Mouse (Mus musculus): ENCODE data around the gene Disp2.

The Disp2 gene

DNA sequence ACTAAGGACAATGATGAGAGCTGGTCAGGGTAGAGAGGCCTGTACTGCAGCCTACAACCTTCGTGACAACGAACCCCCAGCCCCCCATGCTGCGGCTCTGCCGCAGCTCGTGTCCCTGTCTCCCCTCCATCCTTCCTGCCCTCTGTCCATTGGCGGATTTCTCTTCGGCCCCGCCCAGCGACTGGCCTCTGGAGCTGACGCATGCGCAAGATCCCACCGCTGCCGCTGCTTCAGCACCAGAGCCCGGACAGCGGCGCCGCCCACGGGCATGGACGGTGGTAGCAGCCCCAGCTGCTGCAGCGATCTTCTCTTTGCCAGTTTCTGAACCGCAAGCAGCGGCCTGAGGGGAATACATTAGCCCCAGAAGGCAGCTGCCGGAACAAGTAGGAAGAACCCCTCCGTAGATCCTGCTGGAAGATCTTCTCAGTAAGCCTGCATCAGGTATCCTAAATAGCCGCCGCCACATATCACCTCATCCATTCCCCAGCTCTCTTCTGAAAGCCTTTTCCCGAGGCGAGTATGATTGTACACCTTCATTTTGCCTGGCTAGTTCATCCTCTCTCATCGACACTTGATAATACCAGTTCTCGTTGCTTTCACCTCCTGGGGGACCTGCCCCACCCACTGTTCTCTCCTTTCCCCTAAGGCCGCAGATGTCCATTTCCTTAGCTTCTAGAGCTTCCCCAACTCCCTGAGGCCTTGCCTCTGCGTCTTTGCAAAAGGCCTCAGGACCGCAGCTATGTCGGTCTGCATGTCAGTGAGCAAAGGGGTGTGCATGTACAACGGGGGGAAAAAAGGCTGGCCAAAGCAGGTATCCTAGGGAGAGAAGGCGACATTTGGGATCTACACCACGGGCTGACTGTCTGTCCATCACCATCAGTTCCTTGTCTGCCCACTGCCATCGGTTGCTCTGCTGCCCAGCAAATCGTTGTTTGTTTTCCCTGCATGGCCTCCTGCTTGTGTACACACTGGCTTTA is at the start of gene Disp2:
Gene Disp2, plus strand, starts transcription at position 216 of the 977 bp plus-strand sequence.
- peak; percentile 11; the same call in 1 of the 2 replicates for TF ChIP-seq GATA4 (IDR thresholded peaks at IDR 0.05; ENCODE audit: insufficient replicate concordance, low read length)

DNA sequence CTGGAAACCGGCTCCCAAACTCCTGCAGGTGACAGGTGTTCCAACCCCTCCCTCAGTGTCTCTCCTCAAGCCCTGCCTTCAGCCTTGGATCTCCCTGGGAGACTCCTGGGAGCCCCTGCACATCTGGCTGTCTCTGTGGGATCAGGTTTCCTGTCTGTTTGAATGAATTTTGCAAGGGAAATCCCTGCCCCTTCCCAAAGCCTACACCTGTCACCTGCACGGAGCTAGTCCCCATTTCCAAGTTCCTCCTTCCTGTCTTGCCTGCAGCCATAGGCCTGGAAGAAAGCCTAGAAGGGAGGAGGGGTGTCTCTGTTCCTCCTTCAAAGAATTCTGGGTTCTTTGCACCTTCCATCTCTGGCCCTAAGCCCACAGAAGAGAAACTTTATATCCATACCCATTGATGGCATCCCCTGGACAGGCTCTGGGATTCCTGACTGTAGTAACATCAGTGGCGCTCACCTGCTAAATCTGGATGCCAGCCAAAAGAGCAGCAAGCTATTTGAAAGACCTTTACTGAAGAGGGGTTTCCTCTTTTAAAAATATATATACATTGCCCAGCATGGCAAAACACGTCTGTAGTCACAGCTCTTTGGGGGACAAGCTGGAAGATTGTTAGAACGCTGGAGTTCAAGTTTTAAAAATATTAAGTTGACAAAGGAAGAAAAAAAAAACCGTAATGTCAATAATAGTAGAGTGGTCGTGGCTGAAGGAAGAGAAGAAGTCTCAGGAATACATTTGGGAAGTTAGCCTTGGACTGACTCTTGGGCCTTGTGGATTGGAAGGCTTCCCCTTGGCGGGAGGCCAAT is 49.5 kb upstream of the Disp2 start:
- TF ChIP-seq GATA4 (IDR thresholded peaks at IDR 0.05; ENCODE audit: insufficient replicate concordance, low read length), result no peak

- no peak for TF ChIP-seq GATA4 (IDR thresholded peaks at IDR 0.05; ENCODE audit: insufficient replicate concordance, low read length)
Observed at GRCm38 (mm10) chr2:118730622-118730915, 49.0 kb upstream of the Disp2 start.

DNA sequence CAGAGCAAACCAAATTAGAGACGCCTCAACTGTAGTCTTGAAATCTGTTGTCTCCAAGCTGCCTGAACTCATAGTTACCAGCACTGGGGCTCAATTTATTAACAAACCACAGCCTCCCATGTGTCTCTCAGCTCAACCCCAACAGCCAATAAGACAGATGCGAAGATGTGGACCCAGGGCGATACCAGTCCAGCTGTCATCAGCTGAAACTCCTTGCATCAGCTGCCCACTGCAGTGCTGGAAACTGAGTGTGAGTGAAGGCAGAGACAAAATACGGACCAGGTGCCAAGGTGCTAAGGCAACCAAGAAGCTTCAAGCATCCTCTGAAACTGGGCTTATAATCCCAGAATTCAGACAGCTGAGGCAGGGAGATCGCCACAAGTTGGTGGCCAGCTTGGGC is 47.5 kb upstream of the Disp2 start:
- no peak for TF ChIP-seq GATA4 (IDR thresholded peaks at IDR 0.05; ENCODE audit: insufficient replicate concordance, low read length)

DNA sequence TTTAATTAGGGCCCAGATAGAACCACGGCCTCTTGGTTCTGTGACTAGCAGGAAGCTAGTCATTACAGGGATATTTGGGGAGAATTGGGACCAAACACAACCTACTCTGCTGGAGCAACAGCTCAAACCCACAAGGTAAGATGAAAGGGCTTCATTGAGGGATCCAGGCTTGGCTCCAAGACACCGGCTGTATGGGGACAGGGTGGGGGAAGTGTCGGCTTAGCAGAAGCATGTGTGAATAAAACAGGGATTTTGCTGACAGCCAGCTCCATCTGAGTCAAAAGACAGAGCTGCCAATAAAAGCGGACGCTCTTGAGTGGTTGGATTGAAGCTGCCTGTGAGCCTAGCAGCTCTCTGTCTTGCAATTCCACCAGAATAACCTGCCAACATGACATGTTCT is 46.2 kb upstream of the Disp2 start:
- no peak for TF ChIP-seq GATA4 (IDR thresholded peaks at IDR 0.05; ENCODE audit: insufficient replicate concordance, low read length)

DNA sequence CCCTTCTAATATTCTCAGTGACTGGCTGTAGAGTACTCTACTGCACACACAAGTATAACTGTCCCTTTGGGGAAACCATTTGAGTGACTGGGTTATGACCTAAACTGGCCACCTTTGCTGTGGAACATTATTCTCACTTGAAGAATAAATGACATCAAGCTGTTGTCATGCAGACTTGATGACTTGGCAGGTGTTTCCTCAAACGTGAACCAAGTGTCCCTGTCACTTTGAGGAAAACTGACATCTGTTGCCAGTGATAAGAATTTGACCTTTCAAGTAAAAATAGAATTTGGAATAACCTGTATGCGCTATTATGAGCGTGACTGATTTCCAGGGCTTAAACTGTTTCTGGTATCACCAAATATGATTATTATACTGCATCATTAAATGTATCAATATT is 39.2 kb upstream of the Disp2 start:
- no peak for TF ChIP-seq GATA4 (IDR thresholded peaks at IDR 0.05; ENCODE audit: insufficient replicate concordance, low read length)

GRCm38 (mm10) chr2:118741183-118741582 is 38.3 kb upstream of the Disp2 start:
- TF ChIP-seq GATA4 (IDR thresholded peaks at IDR 0.05; ENCODE audit: insufficient replicate concordance, low read length), result no peak

- TF ChIP-seq GATA4 (IDR thresholded peaks at IDR 0.05; ENCODE audit: insufficient replicate concordance, low read length), result no peak
Observed at GRCm38 (mm10) chr2:118743261-118743943, 36.1 kb upstream of the Disp2 start.

DNA sequence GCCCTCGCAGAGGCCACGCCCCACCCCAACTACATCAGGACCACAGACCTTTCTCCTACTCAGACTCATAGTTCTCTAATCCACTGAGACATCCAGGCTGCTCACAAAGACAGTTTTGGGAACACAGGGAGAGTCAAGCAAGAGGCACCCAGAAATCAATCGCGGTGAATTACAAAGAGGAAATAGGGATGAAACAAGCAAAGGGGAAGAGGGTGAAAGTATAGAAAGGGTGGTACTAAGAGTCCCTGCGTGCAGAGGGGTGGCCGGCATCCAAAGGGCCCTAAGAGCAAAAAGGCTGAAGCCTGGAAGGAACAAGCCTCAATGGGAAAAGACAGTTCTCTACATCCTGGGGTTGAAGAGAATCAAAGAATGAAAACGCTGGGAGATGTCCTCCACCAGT is 34.9 kb upstream of the Disp2 start:
- TF ChIP-seq GATA4 (IDR thresholded peaks at IDR 0.05; ENCODE audit: insufficient replicate concordance, low read length), result no peak

- no peak; the same call in 1 of the 2 replicates for TF ChIP-seq GATA4 (IDR thresholded peaks at IDR 0.05; ENCODE audit: insufficient replicate concordance, low read length)
Observed at GRCm38 (mm10) chr2:118745232-118745884, 34.2 kb upstream of the Disp2 start, which contains the start of gene Inafm2. TSS of gene Inafm2 (plus strand) at chr2:118745758.

GRCm38 (mm10) chr2:118745915-118746901 is 33.3 kb upstream of the Disp2 start:
- TF ChIP-seq GATA4 (IDR thresholded peaks at IDR 0.05; ENCODE audit: insufficient replicate concordance, low read length), result no peak

DNA sequence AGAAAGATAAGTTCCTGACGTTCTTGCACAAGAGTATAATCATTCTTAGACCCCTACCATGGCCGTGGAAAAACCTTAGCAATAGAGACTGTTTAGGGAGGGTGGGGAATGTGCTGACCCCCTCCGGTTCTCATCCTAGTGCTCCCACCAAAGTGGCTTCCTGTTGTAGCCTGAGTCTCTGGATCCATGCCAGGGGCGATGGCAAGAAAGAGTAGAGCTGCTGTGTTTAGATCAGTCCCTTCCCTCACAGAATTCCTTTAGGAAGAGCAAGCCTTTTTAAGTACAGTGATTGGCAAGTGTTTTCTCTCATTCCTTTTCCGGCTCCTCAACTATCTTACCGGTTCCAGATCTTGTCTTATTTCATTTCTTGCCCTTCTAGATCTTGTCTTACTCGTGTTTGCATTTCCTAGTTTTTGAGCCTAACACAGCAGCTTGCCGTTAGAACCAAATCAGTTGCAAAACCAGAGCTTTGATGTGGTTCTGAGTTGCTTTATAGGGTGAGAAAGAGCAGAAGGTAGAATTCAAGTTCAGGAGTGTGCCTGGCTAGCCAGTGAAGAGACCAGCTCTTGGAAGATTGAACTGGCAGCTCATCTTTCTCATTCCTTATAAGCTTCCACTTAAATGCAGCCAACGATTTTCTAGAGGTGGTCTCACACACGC is 32.1 kb upstream of the Disp2 start:
- no peak for TF ChIP-seq GATA4 (IDR thresholded peaks at IDR 0.05; ENCODE audit: insufficient replicate concordance, low read length)

DNA sequence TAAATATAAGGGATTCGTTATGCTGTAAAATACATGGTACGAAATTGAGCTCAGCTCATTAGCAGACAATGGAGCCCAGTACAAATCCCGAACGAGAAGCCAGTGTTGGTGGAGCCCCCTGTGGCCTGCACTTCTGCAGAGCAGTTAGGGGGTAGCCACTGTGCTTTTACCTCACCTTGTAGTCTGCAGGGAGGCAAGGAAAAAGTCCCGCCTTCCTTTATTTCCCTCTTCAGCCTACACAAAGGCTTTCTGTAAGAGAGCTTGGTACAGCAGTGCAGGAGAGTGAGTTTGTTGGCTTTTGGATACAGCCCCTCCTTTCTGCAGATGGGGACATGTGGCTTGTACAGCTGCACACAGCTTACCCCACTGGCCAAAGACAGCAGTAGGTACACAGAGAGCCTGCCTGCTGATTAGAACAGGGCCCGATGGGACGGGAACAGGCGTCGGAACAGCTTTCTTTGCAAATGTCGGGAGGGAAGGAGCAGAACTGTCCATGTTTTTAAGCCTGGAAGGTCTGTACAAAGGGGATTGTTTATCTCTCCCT is 30.1 kb upstream of the Disp2 start:
- TF ChIP-seq GATA4 (IDR thresholded peaks at IDR 0.05; ENCODE audit: insufficient replicate concordance, low read length), result no peak
